Mouse (Mus musculus) E14TG2a.4 (cell line): ENCODE results near the gene Fdx1l.

ENCODE experiments used
- CTCF ChIP-seq: conservative IDR thresholded peaks from 2 replicates; pipeline ENCODE4 v1.5.1; 2014; ENCODE audit warnings: low read length
- NANOG ChIP-seq: IDR thresholded peaks from 2 replicates; pipeline ENCODE4 v1.6.1; 2014; ENCODE audit warnings: borderline replicate concordance, low read length, mixed read lengths
- POU5F1 ChIP-seq: IDR thresholded peaks from 2 replicates; pipeline ENCODE4 v1.6.1; 2014; ENCODE audit warnings: low read length, borderline replicate concordance

DNA sequence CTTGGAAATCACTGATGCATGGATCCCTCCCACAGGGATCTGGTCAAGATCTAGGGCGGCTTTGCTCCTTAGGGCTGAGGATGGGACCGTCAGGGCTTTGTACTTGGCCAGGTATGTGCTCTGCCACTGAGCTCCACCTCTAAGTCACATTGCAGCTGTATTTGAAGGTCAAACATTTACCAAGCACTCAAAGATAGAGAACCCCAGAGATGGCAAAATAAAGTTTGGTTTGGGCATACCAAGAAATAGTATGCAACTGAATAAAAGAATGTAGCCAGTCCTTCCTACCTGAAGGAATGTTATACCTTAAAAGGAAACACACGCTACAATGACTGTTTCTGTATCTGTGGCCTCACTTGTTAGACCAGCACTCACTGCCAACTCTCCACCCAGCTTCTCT, 52.1 kb downstream of the Fdx1l start:
- TF ChIP-seq CTCF = no peak
- no peak for TF ChIP-seq POU5F1
- TF ChIP-seq NANOG = no peak
